Mouse (Mus musculus) brain, adult 2 months (tissue): ENCODE results near the gene Ahnak2.
"Not testable (repeated sequence)": the region's sequence is repeated elsewhere in the genome, so short reads cannot be mapped to it uniquely, and the experiment has no call there.

Experiments used
- DNase-seq: peaks from one replicate; pipeline ENCODE4 v3.0.0; 2011; ENCODE audit warnings: low read depth, low spot score

Ahnak2 gene

GRCm38 (mm10) chr12:112801864-112802846, at the start of gene Ahnak2:
TSS of gene Ahnak2 (minus strand) at chr12:112802657.
- DNase-seq: peak; percentile 73

- DNase-seq: no peak
Measured at GRCm38 (mm10) chr12:112851116-112851515, 48.7 kb upstream of the Ahnak2 start.

DNA sequence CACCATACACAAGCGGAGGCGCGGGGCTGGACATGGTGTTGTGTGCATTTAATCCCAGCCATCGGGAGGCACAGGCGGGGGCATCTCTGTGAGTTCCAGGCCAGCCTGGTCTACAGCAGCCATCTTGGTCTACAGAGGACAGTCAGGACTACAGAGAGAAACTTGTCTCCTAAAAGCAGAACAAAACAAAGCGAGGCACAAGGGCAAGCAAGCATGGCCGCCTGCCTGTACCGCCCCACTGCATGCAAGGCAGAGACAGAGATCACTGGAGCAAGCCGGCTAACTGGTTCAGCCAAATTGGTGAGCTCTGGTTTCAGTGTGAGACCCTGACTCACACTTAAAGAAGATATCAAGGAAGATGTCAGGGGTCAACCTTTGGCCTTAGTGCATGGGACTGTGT, 47.9 kb upstream of the Ahnak2 start:
- no peak for DNase-seq

- DNase-seq: no peak
Measured at GRCm38 (mm10) chr12:112849235-112850022, 47.0 kb upstream of the Ahnak2 start.

DNA sequence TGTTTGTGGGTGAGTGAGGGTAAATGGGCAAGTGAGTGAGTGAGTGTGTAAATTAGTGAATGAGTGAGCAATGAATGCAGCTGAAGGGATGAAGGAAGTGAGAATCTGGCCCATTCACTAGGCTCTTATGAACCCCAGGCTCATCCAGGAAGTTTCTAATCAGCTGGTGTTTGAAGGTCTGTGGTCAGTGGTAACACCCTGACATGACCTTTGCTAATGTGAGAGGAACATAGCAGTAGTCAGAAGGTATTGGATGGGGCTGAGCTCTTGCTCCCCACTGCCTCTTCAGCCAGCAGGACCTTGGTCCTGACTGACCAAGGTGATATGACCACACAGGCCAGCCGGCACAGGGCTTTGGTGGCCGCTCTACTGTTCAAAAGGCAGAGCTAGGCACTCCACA, 45.4 kb upstream of the Ahnak2 start:
- DNase-seq: no peak

DNA sequence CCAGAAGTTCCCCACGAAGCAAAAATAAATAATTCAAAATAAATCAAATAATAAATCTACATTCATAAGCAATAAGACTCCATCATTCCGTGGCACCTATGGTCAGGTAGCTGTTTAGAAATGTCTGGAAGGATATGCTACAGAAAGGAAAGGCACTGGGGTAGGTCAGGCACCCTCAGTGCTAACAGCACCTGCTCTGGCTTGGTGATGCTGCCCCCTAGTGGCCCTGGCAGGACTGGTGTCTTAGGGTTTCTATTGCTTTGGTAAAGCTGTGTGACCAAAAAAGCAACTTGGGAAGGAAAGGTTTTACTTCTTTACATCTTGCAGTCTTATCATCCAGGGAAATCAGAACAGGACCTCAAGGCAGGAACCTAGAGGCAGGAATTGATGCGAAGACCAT, 41.3 kb upstream of the Ahnak2 start:
- DNase-seq: peak; percentile 89

DNA sequence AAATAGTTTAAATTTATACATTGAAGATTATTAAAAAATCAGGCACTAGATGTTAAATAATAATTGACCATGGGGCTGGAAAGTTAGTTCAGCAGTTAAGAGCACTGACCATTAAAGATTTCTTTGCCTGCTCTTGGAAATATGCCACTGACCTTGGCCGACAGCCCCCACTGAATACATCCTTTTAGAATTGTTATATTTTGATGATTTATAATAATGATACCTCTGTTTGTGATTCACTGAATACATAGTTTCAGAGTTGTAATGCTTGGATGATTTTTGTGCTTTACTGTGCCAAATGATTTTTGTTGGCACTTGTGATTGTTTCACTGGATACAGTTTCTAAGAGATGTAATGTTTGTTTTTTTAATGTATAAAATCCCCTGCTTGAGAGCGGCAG, 39.7 kb upstream of the Ahnak2 start:
- DNase-seq: not testable (repeated sequence)

GRCm38 (mm10) chr12:112841338-112841892, 39.0 kb upstream of the Ahnak2 start:
- DNase-seq: not testable (repeated sequence)

DNA sequence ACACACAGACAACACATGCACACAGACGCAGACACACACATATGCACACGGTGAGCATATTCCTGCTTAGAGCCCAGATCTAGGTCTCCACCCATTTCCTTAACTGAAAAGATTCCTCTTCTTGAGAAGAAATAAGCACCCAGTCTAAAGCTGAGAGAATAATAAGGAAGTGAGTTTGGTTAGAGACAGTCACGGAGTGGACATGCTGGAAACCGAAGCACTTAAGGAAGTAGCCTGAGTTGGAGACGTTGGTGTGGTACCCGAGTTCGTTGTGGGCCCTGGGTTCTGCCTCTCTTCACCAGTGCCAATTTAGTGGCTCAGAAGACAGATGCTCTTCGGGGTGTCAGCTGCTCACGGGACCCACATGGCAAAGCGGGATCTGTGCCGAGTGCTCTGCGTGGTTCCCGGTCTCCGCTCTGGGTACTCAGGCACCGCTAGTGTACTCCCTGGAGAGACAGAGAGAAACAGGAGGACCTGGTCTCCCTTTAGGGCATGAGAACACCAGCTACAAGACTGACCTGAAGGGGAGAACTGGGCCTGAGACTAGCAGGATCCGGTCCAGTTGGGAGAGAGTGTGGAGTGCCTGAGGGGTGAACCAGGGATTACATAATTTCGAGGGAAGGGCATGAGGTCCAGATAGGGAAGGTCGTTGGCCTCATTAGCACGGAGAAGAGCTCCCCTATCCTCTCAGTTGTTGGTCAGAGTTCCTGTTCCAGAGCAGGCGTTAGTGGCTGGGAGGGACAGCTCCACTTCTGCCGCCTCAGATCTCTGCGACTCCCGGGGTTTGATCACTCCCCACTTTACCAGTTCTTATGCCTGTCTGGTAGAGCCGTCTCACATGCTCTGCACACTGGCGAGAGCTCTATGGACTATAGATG, 38.0 kb upstream of the Ahnak2 start:
- DNase-seq: no peak

GRCm38 (mm10) chr12:112835046-112835445, 32.6 kb upstream of the Ahnak2 start:
- DNase-seq: peak; percentile 40

DNA sequence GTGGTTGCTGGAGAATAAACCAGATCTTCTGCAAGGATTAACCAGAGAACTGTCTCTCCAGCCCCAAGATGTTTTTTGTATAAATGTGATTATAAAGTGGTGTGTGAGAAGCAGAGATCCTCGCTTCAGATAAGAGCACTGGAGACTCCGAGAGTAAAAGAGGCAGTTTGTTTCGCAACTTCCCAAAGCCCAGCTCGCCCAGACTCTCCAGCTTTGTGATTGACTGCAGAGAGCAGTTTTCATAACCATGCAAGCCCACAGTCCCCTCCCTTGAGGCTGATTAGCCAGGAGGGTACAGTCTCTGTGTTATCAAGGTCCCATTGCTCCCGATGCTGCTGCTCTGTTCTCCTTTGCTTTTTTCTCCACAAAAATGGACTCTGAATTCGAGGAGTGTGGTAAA, 31.1 kb upstream of the Ahnak2 start:
- DNase-seq: no peak

DNA sequence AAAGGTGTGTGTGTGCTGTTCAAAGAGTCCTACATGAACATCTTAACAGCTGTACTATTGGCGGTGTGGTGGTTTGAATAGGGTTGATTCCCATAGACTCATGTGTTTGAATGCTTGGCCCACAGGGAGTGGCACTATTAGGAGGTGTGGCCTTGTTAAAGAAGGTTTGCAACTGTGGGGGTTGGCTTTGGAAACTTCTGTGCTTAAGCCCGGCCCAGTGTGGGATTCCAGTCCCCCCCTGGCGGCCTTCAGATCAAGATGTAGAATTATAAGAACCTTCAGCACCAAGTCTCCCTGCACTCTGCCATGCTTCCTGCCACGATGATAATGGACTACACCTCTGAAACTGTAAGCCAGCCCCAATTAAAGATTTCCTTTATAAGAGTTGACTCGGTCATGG, 30.0 kb upstream of the Ahnak2 start:
- DNase-seq: no peak

DNA sequence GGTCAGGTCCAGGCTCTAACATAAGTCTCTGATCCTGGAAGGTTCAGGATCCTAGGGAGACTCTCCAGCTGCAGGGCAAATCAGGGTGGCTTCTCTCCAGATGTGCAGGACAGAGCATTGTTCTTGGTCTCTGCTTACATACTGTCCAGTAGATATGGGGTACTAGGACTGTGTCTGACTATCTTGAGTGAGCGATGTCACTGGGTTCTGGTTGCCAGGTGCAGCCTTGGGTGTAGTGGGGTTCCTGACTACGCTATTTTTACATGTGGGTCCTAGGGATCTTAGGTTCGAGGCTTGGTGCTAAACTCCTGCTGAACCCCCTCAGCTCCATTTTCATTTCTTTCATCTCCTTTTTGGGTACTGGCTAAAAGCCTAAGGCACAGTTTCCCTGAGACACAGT, 28.1 kb upstream of the Ahnak2 start:
- DNase-seq: no peak

- no peak for DNase-seq
Measured at GRCm38 (mm10) chr12:112830141-112830540, 27.7 kb upstream of the Ahnak2 start.

DNA sequence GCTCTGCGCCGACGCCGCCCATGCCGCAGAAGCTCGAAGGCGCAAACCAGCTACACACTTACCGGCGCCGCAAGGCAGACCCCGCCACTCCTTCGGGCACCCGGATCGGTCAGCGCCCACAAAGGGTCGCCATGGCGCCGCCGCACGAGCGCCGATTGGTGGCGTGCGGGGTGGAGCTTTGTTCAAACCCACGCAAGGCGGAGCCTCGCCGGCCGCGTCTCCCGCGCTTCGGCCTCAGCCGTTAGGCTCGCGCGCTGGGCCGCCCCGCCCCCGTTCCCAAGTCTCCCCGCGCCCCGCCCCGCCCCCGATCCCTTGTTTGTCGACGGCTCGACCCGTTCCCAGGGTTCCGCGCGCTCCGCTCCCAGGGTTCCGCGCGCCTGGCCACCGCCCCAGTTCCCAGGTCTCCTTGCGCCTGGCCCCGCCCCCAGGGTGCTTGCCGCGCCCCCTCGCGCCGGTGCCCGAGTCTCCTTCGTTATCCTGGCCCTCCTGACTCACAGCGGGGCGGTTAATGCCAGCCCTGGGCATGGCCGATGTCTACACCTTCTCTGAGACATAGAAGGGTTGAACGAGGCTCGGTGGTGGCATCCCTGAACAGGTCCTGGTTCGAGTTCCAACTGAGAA, 26.9 kb upstream of the Ahnak2 start, which contains the start of gene Cdca4:
Gene Cdca4, minus strand, starts transcription at position 180 of the 621 bp plus-strand sequence.
- peak; percentile 98 for DNase-seq

DNA sequence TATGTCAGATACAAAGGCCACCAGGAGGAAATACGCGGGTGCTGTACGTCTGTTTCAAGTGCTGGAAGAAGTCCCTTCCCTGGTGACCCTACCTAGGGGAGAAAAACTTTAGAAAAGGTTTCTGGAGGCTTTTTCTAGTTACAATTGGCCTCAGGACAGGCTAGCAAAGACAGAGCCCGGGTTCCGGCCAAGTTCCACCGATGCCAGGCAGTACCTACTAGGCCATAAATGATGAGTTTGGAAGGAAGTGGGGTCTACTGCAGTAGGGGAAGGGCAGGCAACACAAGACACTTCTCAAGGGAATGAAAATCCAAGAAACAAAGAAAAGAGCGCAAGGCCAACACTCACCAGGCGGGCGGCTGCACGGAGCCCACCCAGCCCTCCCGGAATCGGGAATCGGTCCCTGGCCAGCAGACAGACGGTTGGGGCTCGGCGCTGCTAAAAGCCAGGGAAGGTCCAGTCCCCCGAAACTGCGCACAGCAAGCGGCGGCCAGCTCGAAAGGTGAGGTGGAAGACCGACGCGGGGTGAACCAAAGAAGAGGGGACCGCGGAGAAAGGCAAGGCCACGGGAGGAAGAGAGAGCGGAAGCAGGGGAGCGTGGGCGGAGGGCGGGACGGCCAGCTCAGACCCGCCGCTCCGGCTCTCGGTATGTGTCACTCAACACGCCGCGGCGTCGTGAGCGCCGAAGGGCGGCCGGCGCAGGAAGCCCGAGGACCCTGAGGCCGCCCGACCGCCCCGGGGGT, 26.2 kb upstream of the Ahnak2 start:
- peak; percentile 82 for DNase-seq

- peak; percentile 55 for DNase-seq
Measured at GRCm38 (mm10) chr12:112825901-112826300, 23.4 kb upstream of the Ahnak2 start.

GRCm38 (mm10) chr12:112823221-112823620, 20.8 kb upstream of the Ahnak2 start:
- no peak for DNase-seq

DNA sequence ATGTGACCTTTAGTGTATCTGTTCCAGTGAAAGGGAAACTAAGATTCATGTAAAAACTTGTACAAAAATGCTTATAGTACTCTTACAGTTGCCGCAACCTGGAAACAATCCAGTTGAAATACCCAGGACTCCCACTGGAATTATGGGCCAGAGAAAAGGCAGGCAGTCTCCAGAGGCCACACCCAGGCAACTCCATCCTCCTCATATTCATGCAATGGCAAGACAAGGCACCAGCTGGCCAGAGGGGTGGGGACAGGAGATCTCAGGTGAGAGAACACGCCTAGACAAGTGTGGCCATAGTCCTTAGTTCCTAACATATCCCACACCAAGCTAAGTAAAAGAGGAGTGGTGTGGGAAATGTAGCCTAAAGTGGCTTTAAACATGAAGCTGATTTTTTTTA, 20.2 kb upstream of the Ahnak2 start:
- no peak for DNase-seq

- no peak for DNase-seq
Measured at GRCm38 (mm10) chr12:112821974-112822373, 19.5 kb upstream of the Ahnak2 start.
